Mouse (Mus musculus) brain, embryonic 18.5 days (tissue): ENCODE results near the gene Lrch1.

Experiments
- DNase-seq: peaks from one replicate; pipeline ENCODE4 v3.0.0-alpha.2; 2012; ENCODE audit warnings: low read depth, low spot score

Lrch1 gene

DNA sequence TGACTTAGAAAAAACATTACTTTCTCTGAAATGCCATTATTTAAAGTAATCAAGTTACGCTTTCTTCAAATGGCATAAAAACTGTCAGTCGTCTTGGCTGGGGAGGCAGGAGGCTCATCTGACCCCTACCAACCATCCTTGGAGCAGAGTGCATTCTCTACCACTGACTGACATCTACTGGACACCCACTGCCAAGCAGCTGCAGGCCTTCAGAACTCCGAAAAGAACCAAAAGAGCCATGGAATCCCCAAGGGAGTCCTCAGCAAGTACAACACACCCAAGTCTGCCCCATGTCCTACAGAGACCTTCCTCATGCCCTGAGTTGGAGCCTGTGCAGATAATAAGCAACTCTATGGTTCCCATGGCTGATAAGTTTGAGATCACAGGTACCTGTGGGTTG lies 224.1 kb downstream of the Lrch1 start:
- DNase-seq: no peak

DNA sequence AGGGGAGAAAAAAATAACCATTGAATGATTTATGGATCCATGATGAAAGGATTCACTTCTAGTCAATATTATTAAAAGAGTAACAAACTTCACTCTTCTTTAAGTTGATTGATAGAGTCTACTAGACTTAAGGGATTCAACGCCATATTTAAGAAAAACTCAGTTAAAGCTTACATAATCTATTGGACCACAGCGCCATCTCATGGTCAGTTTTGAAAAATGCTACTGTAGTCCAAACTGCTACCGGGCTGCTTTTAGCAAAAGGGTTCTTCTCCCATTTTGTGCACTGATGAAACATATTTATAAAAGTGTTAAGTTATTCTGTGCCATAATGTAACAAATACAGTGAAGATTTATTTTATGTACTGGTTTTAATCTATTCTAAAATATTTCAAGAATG lies 238.6 kb downstream of the Lrch1 start:
- no peak for DNase-seq
